Mouse (Mus musculus): ENCODE measurements at regions not wholly inside any gene's neighbourhood (a gene's known extent, or its start where the extent isn't known, plus 50 kb on each side); places are given as distances from the start of the nearest gene placed in this dataset.
"Not testable (repeated sequence)": the region's sequence is repeated elsewhere in the genome, so short reads cannot be mapped to it uniquely, and the experiment has no call there.

GRCm38 (mm10) chr2:107117564-107117963, 58.1 kb upstream of the Fshb start:
- no peak for DNase-seq

GRCm38 (mm10) chr2:107118711-107119474, 59.4 kb upstream of the Fshb start:
- DNase-seq: no peak

GRCm38 (mm10) chr2:107119697-107120096, 60.2 kb upstream of the Fshb start:
- DNase-seq: no peak

- no peak for DNase-seq
These were observed 73.7 kb upstream of the Fshb start for GRCm38 (mm10) chr2:107133186-107133585.

GRCm38 (mm10) chr2:107149317-107149716, 89.9 kb upstream of the Fshb start:
- no peak for DNase-seq

- no peak for DNase-seq
These were observed 90.4 kb upstream of the Fshb start for GRCm38 (mm10) chr2:107149851-107150250.

GRCm38 (mm10) chr2:107150373-107150772, 90.9 kb upstream of the Fshb start:
- DNase-seq: no peak

GRCm38 (mm10) chr2:107151878-107152277, 92.4 kb upstream of the Fshb start:
- DNase-seq: no peak

GRCm38 (mm10) chr2:107158836-107159402, 99.5 kb upstream of the Fshb start:
- DNase-seq: not testable (repeated sequence)

- peak in 1 of 2 experiments; percentile 49 for DNase-seq
These were observed 114.7 kb upstream of the Kcna4 start for GRCm38 (mm10) chr2:107175721-107176120.

- DNase-seq: no peak
These were observed 107.4 kb upstream of the Kcna4 start for GRCm38 (mm10) chr2:107183066-107183465.

GRCm38 (mm10) chr2:107184864-107185263, 105.6 kb upstream of the Kcna4 start:
- no peak for DNase-seq

- no peak for DNase-seq
These were observed 88.5 kb upstream of the Kcna4 start for GRCm38 (mm10) chr2:107201856-107202473.

GRCm38 (mm10) chr2:107202474-107202858, 88.0 kb upstream of the Kcna4 start:
- no peak for DNase-seq

- DNase-seq: no peak
These were observed 68.9 kb upstream of the Kcna4 start for GRCm38 (mm10) chr2:107221544-107221943.

GRCm38 (mm10) chr2:107224679-107225078, 65.8 kb upstream of the Kcna4 start:
- DNase-seq: no peak

GRCm38 (mm10) chr2:107227486-107227885, 63.0 kb upstream of the Kcna4 start:
- peak; percentile 28 to 31 for DNase-seq

GRCm38 (mm10) chr2:107228287-107228686, 62.2 kb upstream of the Kcna4 start:
- DNase-seq: peak in 1 of 2 experiments; percentile 3

GRCm38 (mm10) chr2:107231680-107232079, 58.8 kb upstream of the Kcna4 start:
- peak; percentile 15 to 32 for DNase-seq

- no peak for DNase-seq
These were observed 57.6 kb upstream of the Kcna4 start for GRCm38 (mm10) chr2:107232885-107233284.

All from heart, adult 18-20 months (tissue).